Mouse (Mus musculus): ENCODE measurements at regions not wholly inside any gene's neighbourhood (a gene's known extent, or its start where the extent isn't known, plus 50 kb on each side); places are given as distances from the start of the nearest gene placed in this dataset.

GRCm38 (mm10) chr6:17177153-17177552, 103.8 kb upstream of the Cav2 start:
- Histone ChIP-seq H3K79me3 (ENCODE audit: low read depth) (no peaks in the 10 kb centered on the region), H3K4me3 (ENCODE audit: insufficient read depth, poor library complexity, severe bottlenecking) (no peak overlapping the region), H3K79me2 (ENCODE audit: control insufficient read depth, insufficient read depth) (no peaks in the 10 kb centered on the region), H3K27me3 (ENCODE audit: control insufficient read depth, insufficient read depth, insufficient read length) (no peaks in the 10 kb centered on the region), H3K36me3 (ENCODE audit: control insufficient read depth, insufficient read depth) (no peaks in the 10 kb centered on the region), H3ac (ENCODE audit: control insufficient read depth, insufficient read length, low read depth) (no peak overlapping the region)
- no peak for TF ChIP-seq USF1 (IDR thresholded peaks at IDR 0.05; ENCODE audit: low read depth)

GRCm38 (mm10) chr6:17179476-17179875, 101.5 kb upstream of the Cav2 start:
- TF ChIP-seq USF1 (IDR thresholded peaks at IDR 0.05; ENCODE audit: low read depth) (no peak), MYOD1 (IDR thresholded peaks at IDR 0.05; ENCODE audit: control insufficient read depth, insufficient read length, low read depth) (no peak), MYOG (IDR thresholded peaks at IDR 0.05; ENCODE audit: control insufficient read depth, extremely low read depth, insufficient read length) (no peak), FOSL1 (IDR thresholded peaks at IDR 0.05; ENCODE audit: insufficient read depth, low read length, poor library complexity, severe bottlenecking) (no peak), MAX (IDR thresholded peaks at IDR 0.05) (no peak), CEBPB (IDR thresholded peaks at IDR 0.05; ENCODE audit: low read depth) (no peak), CTCF (IDR thresholded peaks at IDR 0.05; ENCODE audit: control insufficient read depth, insufficient read depth, insufficient read length) (no peak)
- H3K4me3 ChIP-seq (ENCODE audit: insufficient read depth, poor library complexity, severe bottlenecking) = no peak overlapping the region
- H3ac ChIP-seq (ENCODE audit: control insufficient read depth, insufficient read length, low read depth) = no peak overlapping the region
- no peaks in the 10 kb centered on the region for H3K79me2 ChIP-seq (ENCODE audit: control insufficient read depth, insufficient read depth)
- no peaks in the 10 kb centered on the region for H3K79me3 ChIP-seq (ENCODE audit: low read depth)
- no peaks in the 10 kb centered on the region for H3K36me3 ChIP-seq (ENCODE audit: control insufficient read depth, insufficient read depth)
- no peaks in the 10 kb centered on the region for H3K27me3 ChIP-seq (ENCODE audit: control insufficient read depth, insufficient read depth, insufficient read length)

GRCm38 (mm10) chr6:17186604-17187003, 94.4 kb upstream of the Cav2 start:
- Histone ChIP-seq H3K79me3 (ENCODE audit: low read depth) (no peaks in the 10 kb centered on the region), H3K27me3 (ENCODE audit: control insufficient read depth, insufficient read depth, insufficient read length) (no peaks in the 10 kb centered on the region), H3K79me2 (ENCODE audit: control insufficient read depth, insufficient read depth) (no peaks in the 10 kb centered on the region), H3K36me3 (ENCODE audit: control insufficient read depth, insufficient read depth) (no peaks in the 10 kb centered on the region), H3K4me3 (ENCODE audit: insufficient read depth, poor library complexity, severe bottlenecking) (no peak overlapping the region), H3ac (ENCODE audit: control insufficient read depth, insufficient read length, low read depth) (no peak overlapping the region)
- no peak for TF ChIP-seq CTCF (IDR thresholded peaks at IDR 0.05; ENCODE audit: control insufficient read depth, insufficient read depth, insufficient read length)
- TF ChIP-seq MYOD1 (IDR thresholded peaks at IDR 0.05; ENCODE audit: control insufficient read depth, insufficient read length, low read depth) = no peak
- no peak for TF ChIP-seq MYOG (IDR thresholded peaks at IDR 0.05; ENCODE audit: control insufficient read depth, extremely low read depth, insufficient read length)
- TF ChIP-seq FOSL1 (IDR thresholded peaks at IDR 0.05; ENCODE audit: insufficient read depth, low read length, poor library complexity, severe bottlenecking) = no peak
- TF ChIP-seq CEBPB (IDR thresholded peaks at IDR 0.05; ENCODE audit: low read depth) = no peak
- no peak for TF ChIP-seq USF1 (IDR thresholded peaks at IDR 0.05; ENCODE audit: low read depth)
- no peak for TF ChIP-seq MAX (IDR thresholded peaks at IDR 0.05)

- Histone ChIP-seq H3K79me2 (ENCODE audit: control insufficient read depth, insufficient read depth) (no peaks in the 10 kb centered on the region), H3K36me3 (ENCODE audit: control insufficient read depth, insufficient read depth) (no peaks in the 10 kb centered on the region), H3ac (ENCODE audit: control insufficient read depth, insufficient read length, low read depth) (no peak overlapping the region), H3K27me3 (ENCODE audit: control insufficient read depth, insufficient read depth, insufficient read length) (no peaks in the 10 kb centered on the region), H3K4me3 (ENCODE audit: insufficient read depth, poor library complexity, severe bottlenecking) (no peak overlapping the region), H3K79me3 (ENCODE audit: low read depth) (no peaks in the 10 kb centered on the region)
- no peak for TF ChIP-seq CEBPB (IDR thresholded peaks at IDR 0.05; ENCODE audit: low read depth)
- TF ChIP-seq MYOG (IDR thresholded peaks at IDR 0.05; ENCODE audit: control insufficient read depth, extremely low read depth, insufficient read length) = no peak
Measured at GRCm38 (mm10) chr6:17187106-17187505, 93.9 kb upstream of the Cav2 start.

- TF ChIP-seq MAX (IDR thresholded peaks at IDR 0.05) (no peak), CTCF (IDR thresholded peaks at IDR 0.05; ENCODE audit: control insufficient read depth, insufficient read depth, insufficient read length) (no peak), MYOG (IDR thresholded peaks at IDR 0.05; ENCODE audit: control insufficient read depth, extremely low read depth, insufficient read length) (no peak), FOSL1 (IDR thresholded peaks at IDR 0.05; ENCODE audit: insufficient read depth, low read length, poor library complexity, severe bottlenecking) (no peak), CEBPB (IDR thresholded peaks at IDR 0.05; ENCODE audit: low read depth) (no peak), USF1 (IDR thresholded peaks at IDR 0.05; ENCODE audit: low read depth) (no peak), MYOD1 (IDR thresholded peaks at IDR 0.05; ENCODE audit: control insufficient read depth, insufficient read length, low read depth) (no peak)
- no peaks in the 10 kb centered on the region for H3K27me3 ChIP-seq (ENCODE audit: control insufficient read depth, insufficient read depth, insufficient read length)
Measured at GRCm38 (mm10) chr6:17195538-17195937, 85.4 kb upstream of the Cav2 start.

GRCm38 (mm10) chr6:17197728-17198397, 83.1 kb upstream of the Cav2 start:
- Histone ChIP-seq H3K4me3 (ENCODE audit: insufficient read depth, poor library complexity, severe bottlenecking) (no peak overlapping the region), H3ac (ENCODE audit: control insufficient read depth, insufficient read length, low read depth) (no peak overlapping the region), H3K27me3 (ENCODE audit: control insufficient read depth, insufficient read depth, insufficient read length) (no peaks in the 10 kb centered on the region), H3K36me3 (ENCODE audit: control insufficient read depth, insufficient read depth) (no peaks in the 10 kb centered on the region), H3K79me3 (ENCODE audit: low read depth) (no peaks in the 10 kb centered on the region), H3K79me2 (ENCODE audit: control insufficient read depth, insufficient read depth) (no peaks in the 10 kb centered on the region)
- TF ChIP-seq USF1 (IDR thresholded peaks at IDR 0.05; ENCODE audit: low read depth) = no peak
- TF ChIP-seq MYOD1 (IDR thresholded peaks at IDR 0.05; ENCODE audit: control insufficient read depth, insufficient read length, low read depth) = no peak
- TF ChIP-seq MAX (IDR thresholded peaks at IDR 0.05) = no peak
- no peak for TF ChIP-seq CTCF (IDR thresholded peaks at IDR 0.05; ENCODE audit: control insufficient read depth, insufficient read depth, insufficient read length)
- no peak for TF ChIP-seq MYOG (IDR thresholded peaks at IDR 0.05; ENCODE audit: control insufficient read depth, extremely low read depth, insufficient read length)
- no peak for TF ChIP-seq CEBPB (IDR thresholded peaks at IDR 0.05; ENCODE audit: low read depth)
- no peak for TF ChIP-seq FOSL1 (IDR thresholded peaks at IDR 0.05; ENCODE audit: insufficient read depth, low read length, poor library complexity, severe bottlenecking)

More at GRCm38 (mm10) chr6:17195538-17195937, 85.4 kb upstream of the Cav2 start:
- Histone ChIP-seq H3K79me2 (ENCODE audit: control insufficient read depth, insufficient read depth) (no peaks in the 10 kb centered on the region), H3K79me3 (ENCODE audit: low read depth) (no peaks in the 10 kb centered on the region), H3K4me3 (ENCODE audit: insufficient read depth, poor library complexity, severe bottlenecking) (no peak overlapping the region), H3K36me3 (ENCODE audit: control insufficient read depth, insufficient read depth) (no peaks in the 10 kb centered on the region), H3ac (ENCODE audit: control insufficient read depth, insufficient read length, low read depth) (no peak overlapping the region)

Data from C2C12 (cell line).